Mouse (Mus musculus) liver, embryonic 14.5 days (tissue): ENCODE measurements around the gene Art1. TPM values are rescaled to one million over a fixed set of nuclear protein-coding genes. Genes with fewer than 3 reads are reported as not detected.

Source experiments
- ATAC-seq: fragments of 200-750 bp; cut with Nextera tagmentation; 2 replicates; pipeline ENCODE4 v1.8.0; 2017; ENCODE audit warnings: moderate number of reproducible peaks, mild to moderate bottlenecking, moderate library complexity; ENCODE audit not compliant: insufficient read depth
- DNase-seq, 3 experiments: peaks; one replicate each; pipeline ENCODE4 v3.0.0-alpha.2; 2012 to 2013; ENCODE audit warnings: low read depth in 3 of 3, low spot score in 3 of 3
- H3K27ac ChIP-seq: fragments of 300-500 bp; sonication (generic); 2 replicates; pipeline ENCODE4 v1.5.1; 2014; ENCODE audit warnings: moderate library complexity, mild to moderate bottlenecking, control low read depth, inconsistent platforms
- H3K27me3 ChIP-seq: fragments of 300-500 bp; sonication (generic); 2 replicates; pipeline ENCODE4 v1.6.1; 2014; ENCODE audit warnings: mild to moderate bottlenecking, low read length, moderate library complexity; ENCODE audit not compliant: control insufficient read depth, insufficient read depth
- H3K36me3 ChIP-seq: fragments of 300-500 bp; sonication (generic); replicated peaks from 2 replicates; pipeline ENCODE4 v1.6.1; 2014; ENCODE audit warnings: low read depth; ENCODE audit not compliant: control insufficient read depth, insufficient read depth
- H3K4me1 ChIP-seq, 2 experiments: fragments of 200-500 bp in 1 of 2; fragments of 300-500 bp in 1 of 2; sonication (generic) in 1 of 2; replicated peaks; 2 replicates each; pipeline ENCODE4 v1.6.1; 2012 to 2014; ENCODE audit warnings: antibody characterized with exemption in 1 of 2, inconsistent platforms in 1 of 2, low read length in 1 of 2; ENCODE audit not compliant: control insufficient read depth in 2 of 2, insufficient read depth in 2 of 2
- H3K4me2 ChIP-seq: fragments of 300-500 bp; sonication (generic); 2 replicates; pipeline ENCODE4 v1.6.1; 2014; ENCODE audit warnings: low read depth, mild to moderate bottlenecking, control low read depth, moderate library complexity
- H3K4me3 ChIP-seq, 2 experiments: fragments of 200-500 bp in 1 of 2; fragments of 300-500 bp in 1 of 2; sonication (generic) in 1 of 2; 2 replicates each; pipeline ENCODE4 v1.5.1; 2012 to 2014; ENCODE audit warnings: low read depth in 2 of 2, low read length in 2 of 2, mild to moderate bottlenecking in 2 of 2, control low read depth in 1 of 2, inconsistent platforms in 1 of 2, moderate library complexity in 1 of 2; ENCODE audit not compliant: insufficient read depth in 1 of 2
- H3K9ac ChIP-seq: fragments of 300-500 bp; sonication (generic); replicated peaks from 2 replicates; pipeline ENCODE4 v1.6.1; 2014; ENCODE audit warnings: mild to moderate bottlenecking, control low read depth, moderate library complexity
- H3K9me3 ChIP-seq: fragments of 300-500 bp; sonication (generic); 2 replicates; pipeline ENCODE4 v1.6.1; 2016; ENCODE audit warnings: low read length, mixed read lengths; ENCODE audit not compliant: control insufficient read depth
- CTCF ChIP-seq: IDR thresholded peaks from 2 replicates; pipeline ENCODE4 v1.5.1; 2016; ENCODE audit warnings: antibody characterized with exemption, low read depth, control low read depth
- EP300 ChIP-seq: IDR thresholded peaks from 2 replicates; pipeline ENCODE4 v1.6.1; 2016; ENCODE audit warnings: antibody characterized with exemption, low read depth
- WGBS: fragments of 180-500 bp; shearing (Covaris S2); extraction: QIAGEN DNeasy Blood & Tissue Kit; methylation state at CpG from one replicate; pipeline ENCODE4 v1.1.7; 2014; ENCODE audit not compliant: insufficient replicate concordance; 5-methylcytosine and 5-hydroxymethylcytosine counted together
- polyA plus RNA-seq, 2 experiments: library from polyadenylated mRNA; depleted of rRNA in 1 of 2; stranded (reverse) in 1 of 2; unstranded in 1 of 2; fragments of >200 nt; fragmentation: Nextera tagmentation in 1 of 2; extraction: Ambion mirVana in 1 of 2; gene quantifications; 2 replicates each; pipeline versions ENCODE4 v1.2.1 to v1.2.3; 2012 to 2014

The Art1 gene
- polyA plus RNA-seq, 2 experiments, result 0.04 TPM; not detected in 1

DNA sequence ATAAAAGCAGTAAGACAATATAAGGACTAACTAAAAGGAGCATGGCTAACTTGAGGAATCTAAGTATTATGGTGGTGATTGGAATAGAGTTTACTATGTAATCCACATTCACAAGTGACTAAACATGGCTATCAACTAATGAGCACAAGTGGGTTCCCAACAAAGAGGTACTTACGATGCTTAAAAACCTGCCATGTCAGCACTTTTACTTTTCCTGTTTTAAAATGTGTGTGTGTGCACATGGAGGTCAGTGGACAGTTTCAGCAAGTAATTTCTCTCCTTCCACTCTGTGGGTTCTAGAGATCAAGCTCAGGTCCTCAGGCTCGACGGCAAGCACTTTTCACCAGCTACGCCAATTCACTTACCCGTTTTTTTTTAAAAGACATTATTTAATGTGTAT lies 36.4 kb downstream of the Art1 start:
- Histone ChIP-seq H3K9ac (no peak overlapping the region), H3K4me2 (no peak overlapping the region), H3K9me3 (no peaks in the 10 kb centered on the region), H3K27me3 (no peaks in the 10 kb centered on the region), H3K4me3 (no peak overlapping the region), H3K4me1 (no peaks in the 10 kb centered on the region), H3K27ac (no peak overlapping the region), H3K36me3 (peaks cover 56% of the 10 kb centered on the region)
- WGBS, result 92% methylated on average over 5 of the region's 5 CpGs
- DNase-seq (no peak), ATAC-seq (no peak)
- no peak for TF ChIP-seq CTCF
- no peak for TF ChIP-seq EP300

DNA sequence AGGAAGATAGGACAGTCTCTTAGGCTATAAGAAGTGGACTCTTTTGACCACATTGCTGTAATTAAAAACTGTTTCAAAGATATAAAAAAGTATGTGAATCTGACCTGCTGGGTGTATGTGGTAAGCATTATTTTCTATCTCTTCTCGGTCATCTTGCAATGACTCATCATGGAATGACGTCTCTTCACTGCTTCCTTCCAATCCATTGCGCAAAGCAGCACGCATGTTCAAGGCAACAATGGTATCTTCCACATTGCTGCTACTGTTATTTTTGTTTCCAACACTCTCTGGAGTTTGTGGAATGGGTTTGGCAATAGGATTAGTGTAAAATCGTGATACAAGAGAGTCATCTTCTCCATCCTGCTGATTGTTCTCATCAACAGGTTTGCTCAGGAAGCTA lies 52.1 kb downstream of the Art1 start:
- Histone ChIP-seq H3K36me3 (peaks cover 45% of the 10 kb centered on the region), H3K4me3 (no peak overlapping the region), H3K4me2 (no peak overlapping the region), H3K27ac (no peak overlapping the region), H3K9me3 (no peaks in the 10 kb centered on the region), H3K9ac (no peak overlapping the region), H3K27me3 (no peaks in the 10 kb centered on the region), H3K4me1 (no peaks in the 10 kb centered on the region)
- DNase-seq, result no peak
- ATAC-seq, result no peak
- TF ChIP-seq EP300 (no peak), CTCF (no peak)
- 83% methylated on average over 5 of the region's 5 CpGs for WGBS

Other genes starting within 250 kb of the Art1 start
- 7.4 and 8.0 TPM in 2 replicates for gene Folr2, start 244.5 kb upstream of the Art1 start, polyA plus RNA-seq (2012; rRNA removed)
- gene Folr2, start 244.5 kb upstream of the Art1 start, polyA plus RNA-seq (2014; fragmentation: Nextera tagmentation; extraction: Ambion mirVana), result 4.2 and 6.5 TPM in 2 replicates
- gene Anapc15, start 238.0 kb upstream of the Art1 start, polyA plus RNA-seq (2012; rRNA removed), result 25.6 and 54.6 TPM in 2 replicates
- 51.9 and 52.0 TPM in 2 replicates for gene Anapc15, start 238.0 kb upstream of the Art1 start, polyA plus RNA-seq (2014; fragmentation: Nextera tagmentation; extraction: Ambion mirVana)
- 0.33 and 0.53 TPM in 2 replicates for gene Folr1, start 231.0 kb upstream of the Art1 start, polyA plus RNA-seq (2012; rRNA removed)
- 0.38 TPM in 1 of 2 replicates, not detected in the other for gene Folr1, start 231.0 kb upstream of the Art1 start, polyA plus RNA-seq (2014; fragmentation: Nextera tagmentation; extraction: Ambion mirVana)
- 61.7 and 74.8 TPM in 2 replicates for gene Lamtor1, start 195.8 kb upstream of the Art1 start, polyA plus RNA-seq (2012; rRNA removed)
- 63.3 and 67.8 TPM in 2 replicates for gene Lamtor1, start 195.8 kb upstream of the Art1 start, polyA plus RNA-seq (2014; fragmentation: Nextera tagmentation; extraction: Ambion mirVana)
- gene Tomt, start 195.4 kb upstream of the Art1 start, polyA plus RNA-seq (2012; rRNA removed), result 0.05 and 0.08 TPM in 2 replicates
- 0.09 and 0.13 TPM in 2 replicates for gene Tomt, start 195.4 kb upstream of the Art1 start, polyA plus RNA-seq (2014; fragmentation: Nextera tagmentation; extraction: Ambion mirVana)
- 1.3 and 1.4 TPM in 2 replicates for gene Lrrc51, start 167.8 kb upstream of the Art1 start, polyA plus RNA-seq (2012; rRNA removed)
- gene Lrrc51, start 167.8 kb upstream of the Art1 start, polyA plus RNA-seq (2014; fragmentation: Nextera tagmentation; extraction: Ambion mirVana), result 1.8 and 2.1 TPM in 2 replicates
- gene Numa1, start 167.6 kb upstream of the Art1 start, polyA plus RNA-seq (2012; rRNA removed), result 27.4 and 28.6 TPM in 2 replicates
- 36.2 and 41.3 TPM in 2 replicates for gene Numa1, start 167.6 kb upstream of the Art1 start, polyA plus RNA-seq (2014; fragmentation: Nextera tagmentation; extraction: Ambion mirVana)
- gene Il18bp, start 83.1 kb upstream of the Art1 start, polyA plus RNA-seq (2012; rRNA removed), result 12.7 and 14.8 TPM in 2 replicates
- 15.0 and 15.9 TPM in 2 replicates for gene Il18bp, start 83.1 kb upstream of the Art1 start, polyA plus RNA-seq (2014; fragmentation: Nextera tagmentation; extraction: Ambion mirVana)
- 10.9 and 16.9 TPM in 2 replicates for gene Rnf121, start 36.3 kb upstream of the Art1 start, polyA plus RNA-seq (2012; rRNA removed)
- gene Rnf121, start 36.3 kb upstream of the Art1 start, polyA plus RNA-seq (2014; fragmentation: Nextera tagmentation; extraction: Ambion mirVana), result 10.0 and 10.5 TPM in 2 replicates
- 14.7 and 16.0 TPM in 2 replicates for gene Xndc1, start 36.2 kb upstream of the Art1 start, polyA plus RNA-seq (2012; rRNA removed)
- 5.4 and 6.3 TPM in 2 replicates for gene Xndc1, start 36.2 kb upstream of the Art1 start, polyA plus RNA-seq (2014; fragmentation: Nextera tagmentation; extraction: Ambion mirVana)
- gene Xntrpc, start 36.0 kb upstream of the Art1 start, polyA plus RNA-seq (2012; rRNA removed), result 1.1 and 1.5 TPM in 2 replicates
- gene Xntrpc, start 36.0 kb upstream of the Art1 start, polyA plus RNA-seq (2014; fragmentation: Nextera tagmentation; extraction: Ambion mirVana), result 0.20 and 0.36 TPM in 2 replicates
- gene Trpc2, start 18.6 kb upstream of the Art1 start, polyA plus RNA-seq (2012; rRNA removed), result 0.12 TPM in 1 of 2 replicates, not detected in the other
- gene Trpc2, start 18.6 kb upstream of the Art1 start, polyA plus RNA-seq (2014; fragmentation: Nextera tagmentation; extraction: Ambion mirVana), result not detected in 2 replicates
- 0.08 and 0.10 TPM in 2 replicates for gene Art5, start 7.7 kb downstream of the Art1 start, polyA plus RNA-seq (2012; rRNA removed)
- 0.15 and 0.20 TPM in 2 replicates for gene Art5, start 7.7 kb downstream of the Art1 start, polyA plus RNA-seq (2014; fragmentation: Nextera tagmentation; extraction: Ambion mirVana)
- gene Chrna10, start 15.1 kb downstream of the Art1 start, polyA plus RNA-seq (2012; rRNA removed), result not detected in 2 replicates
- not detected in 2 replicates for gene Chrna10, start 15.1 kb downstream of the Art1 start, polyA plus RNA-seq (2014; fragmentation: Nextera tagmentation; extraction: Ambion mirVana)
- gene Nup98, start 108.4 kb downstream of the Art1 start, polyA plus RNA-seq (2012; rRNA removed), result 7.0 and 8.8 TPM in 2 replicates
- gene Nup98, start 108.4 kb downstream of the Art1 start, polyA plus RNA-seq (2014; fragmentation: Nextera tagmentation; extraction: Ambion mirVana), result 16.3 and 17.4 TPM in 2 replicates
- gene Pgap2, start 108.5 kb downstream of the Art1 start, polyA plus RNA-seq (2012; rRNA removed), result 14.5 and 15.4 TPM in 2 replicates
- 18.0 and 20.2 TPM in 2 replicates for gene Pgap2, start 108.5 kb downstream of the Art1 start, polyA plus RNA-seq (2014; fragmentation: Nextera tagmentation; extraction: Ambion mirVana)
- gene Rhog, start 154.3 kb downstream of the Art1 start, polyA plus RNA-seq (2012; rRNA removed), result 31.4 and 35.9 TPM in 2 replicates
- 53.4 and 55.6 TPM in 2 replicates for gene Rhog, start 154.3 kb downstream of the Art1 start, polyA plus RNA-seq (2014; fragmentation: Nextera tagmentation; extraction: Ambion mirVana)
- gene Stim1, start 166.1 kb downstream of the Art1 start, polyA plus RNA-seq (2012; rRNA removed), result 6.9 and 7.9 TPM in 2 replicates
- gene Stim1, start 166.1 kb downstream of the Art1 start, polyA plus RNA-seq (2014; fragmentation: Nextera tagmentation; extraction: Ambion mirVana), result 9.3 and 11.2 TPM in 2 replicates